Mouse (Mus musculus) stomach, postnatal 0 days (tissue): ENCODE results near the gene Pdia6. TPM values are rescaled to one million over a fixed set of nuclear protein-coding genes. Genes with fewer than 3 reads are reported as not detected.

Experiments
- ATAC-seq: fragments of 200-750 bp; cut with Nextera tagmentation; 2 replicates; pipeline ENCODE4 v1.8.0; 2017; ENCODE audit not compliant: low FRiP score, low TSS enrichment
- DNase-seq: peaks from one replicate; pipeline ENCODE4 v3.0.0-alpha.2; 2016; ENCODE audit warnings: low spot score
- H3K27ac ChIP-seq: fragments of 300-500 bp; sonication (generic); replicated peaks from 2 replicates; pipeline ENCODE4 v1.5.1; 2014; ENCODE audit warnings: mild to moderate bottlenecking, control low read depth
- H3K27me3 ChIP-seq: fragments of 300-500 bp; sonication (generic); 2 replicates; pipeline ENCODE4 v1.6.1; 2014; ENCODE audit warnings: low read length; ENCODE audit not compliant: control insufficient read depth, insufficient read depth
- H3K36me3 ChIP-seq: fragments of 300-500 bp; sonication (generic); 2 replicates; pipeline ENCODE4 v1.6.1; 2014; ENCODE audit warnings: low read length, mixed read lengths; ENCODE audit not compliant: control insufficient read depth, insufficient read depth
- H3K4me1 ChIP-seq: fragments of 300-500 bp; sonication (generic); replicated peaks from 2 replicates; pipeline ENCODE4 v1.6.1; 2014; ENCODE audit warnings: antibody characterized with exemption; ENCODE audit not compliant: control insufficient read depth, insufficient read depth
- H3K4me2 ChIP-seq: fragments of 300-500 bp; sonication (generic); replicated peaks from 2 replicates; pipeline ENCODE4 v1.6.1; 2014; ENCODE audit warnings: low read depth, mild to moderate bottlenecking, control low read depth, moderate library complexity
- H3K4me3 ChIP-seq: fragments of 300-500 bp; sonication (generic); 2 replicates; pipeline ENCODE4 v1.5.1; 2014; ENCODE audit warnings: low read depth, low read length, control low read depth
- H3K9ac ChIP-seq: fragments of 300-500 bp; sonication (generic); 2 replicates; pipeline ENCODE4 v1.6.1; 2014; ENCODE audit warnings: mild to moderate bottlenecking, low read length, control low read depth, mixed read lengths
- H3K9me3 ChIP-seq: fragments of 300-500 bp; sonication (generic); 2 replicates; pipeline ENCODE4 v1.6.1; 2016; ENCODE audit warnings: low read length; ENCODE audit not compliant: control insufficient read depth
- CTCF ChIP-seq: IDR thresholded peaks from 2 replicates; pipeline ENCODE4 v1.5.1; 2016; ENCODE audit warnings: antibody characterized with exemption, low read depth, mild to moderate bottlenecking, moderate library complexity
- EP300 ChIP-seq: optimal IDR thresholded peaks from 2 replicates; pipeline ENCODE3; 2016; ENCODE audit warnings: antibody characterized with exemption
- WGBS: fragments of 180-500 bp; shearing (Covaris S2); extraction: QIAGEN DNeasy Blood & Tissue Kit; methylation state at CpG from one replicate; pipeline ENCODE4 v1.1.7; 2014; 5-methylcytosine and 5-hydroxymethylcytosine counted together
- polyA plus RNA-seq: library from polyadenylated mRNA; unstranded; fragments of >200 nt; fragmentation: Nextera tagmentation; extraction: Ambion mirVana; gene quantifications from 2 replicates; pipeline ENCODE4 v1.2.1, GENCODE M21; 2015

Gene Pdia6
- polyA plus RNA-seq, 1 experiment from 2014 or later = 375 TPM

DNA sequence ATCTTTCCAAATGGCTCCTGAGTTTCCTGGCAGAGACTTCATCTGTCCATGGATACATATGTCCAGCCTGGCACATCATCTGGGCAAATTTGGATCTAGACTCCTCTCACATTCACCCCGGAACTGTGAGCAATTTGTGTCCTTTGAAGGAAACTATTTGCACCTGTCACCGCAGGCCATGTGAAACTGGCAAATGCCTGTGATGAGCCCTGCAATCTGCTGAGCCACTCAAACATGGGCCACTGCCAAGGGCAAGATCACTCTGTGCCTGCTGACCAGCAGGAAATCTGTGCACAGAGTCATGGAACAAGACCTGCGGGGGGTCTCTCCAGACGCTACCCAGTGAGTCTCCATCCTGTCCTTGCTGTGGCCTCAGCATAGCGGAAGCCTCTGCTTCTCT, 41.3 kb upstream of the Pdia6 start:
- Histone ChIP-seq H3K27me3 (no peaks in the 10 kb centered on the region), H3K27ac (no peak overlapping the region), H3K4me2 (no peak overlapping the region), H3K4me1 (no peaks in the 10 kb centered on the region), H3K4me3 (no peak overlapping the region), H3K9me3 (no peaks in the 10 kb centered on the region), H3K9ac (no peak overlapping the region), H3K36me3 (no peaks in the 10 kb centered on the region)
- ATAC-seq (no peak), DNase-seq (no peak)
- TF ChIP-seq EP300 (no peak), CTCF (no peak)
- WGBS = 82% methylated on average over 5 of the region's 5 CpGs

DNA sequence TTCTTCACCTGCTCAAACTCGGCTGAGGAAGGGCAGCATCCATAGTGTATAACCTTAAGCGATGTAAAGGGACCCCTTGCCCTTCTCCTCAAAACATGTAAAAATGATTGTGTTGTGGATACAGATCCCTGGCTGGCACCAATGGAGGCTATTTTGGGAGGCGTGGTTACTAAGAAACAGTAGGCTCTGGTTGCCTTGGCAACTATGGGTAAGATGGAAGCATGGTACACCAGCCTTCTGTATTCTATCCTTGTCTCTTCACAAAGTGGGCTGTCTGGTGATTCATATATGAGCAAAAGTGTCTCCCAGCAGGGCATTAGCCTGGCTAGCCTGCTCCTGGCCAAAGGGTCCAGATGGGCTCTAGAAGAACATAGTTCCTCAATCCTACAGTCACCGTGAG, 38.4 kb upstream of the Pdia6 start:
- WGBS = 85% methylated on average over 4 of the region's 4 CpGs
- H3K27ac ChIP-seq = no peak overlapping the region
- TF ChIP-seq CTCF = no peak
- TF ChIP-seq EP300 = no peak
- ATAC-seq (no peak), DNase-seq (no peak)
- H3K9me3 ChIP-seq = no peaks in the 10 kb centered on the region
- no peak overlapping the region for H3K4me3 ChIP-seq
- H3K4me2 ChIP-seq = no peak overlapping the region
- no peaks in the 10 kb centered on the region for H3K27me3 ChIP-seq
- H3K4me1 ChIP-seq = no peaks in the 10 kb centered on the region
- H3K36me3 ChIP-seq = no peaks in the 10 kb centered on the region
- no peak overlapping the region for H3K9ac ChIP-seq

DNA sequence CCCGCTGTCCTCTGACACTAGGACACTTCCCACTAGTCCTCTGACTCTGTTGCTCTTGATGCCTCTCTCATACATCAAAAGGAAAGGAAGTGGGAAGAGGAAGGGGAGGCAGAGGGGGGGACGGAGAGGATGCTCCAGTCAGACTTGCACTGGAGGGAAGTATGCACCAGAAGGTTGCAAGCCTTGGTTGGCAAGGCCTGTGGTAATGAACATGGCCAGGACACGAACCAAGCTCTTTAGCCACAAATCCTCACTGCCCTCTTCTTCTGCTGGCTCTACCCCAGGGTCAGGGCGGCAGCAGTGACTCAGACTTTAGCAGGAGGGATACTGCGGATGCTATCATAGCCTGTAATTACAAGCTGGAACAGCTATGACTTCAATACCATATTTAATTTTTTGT, 35.8 kb upstream of the Pdia6 start:
- WGBS = 71% methylated on average over 5 of the region's 5 CpGs
- Histone ChIP-seq H3K9me3 (no peaks in the 10 kb centered on the region), H3K4me2 (no peak overlapping the region), H3K9ac (no peak overlapping the region), H3K4me1 (no peaks in the 10 kb centered on the region), H3K36me3 (no peaks in the 10 kb centered on the region), H3K27me3 (no peaks in the 10 kb centered on the region), H3K27ac (no peak overlapping the region), H3K4me3 (no peak overlapping the region)
- ATAC-seq = no peak
- DNase-seq = no peak
- no peak for TF ChIP-seq CTCF
- no peak for TF ChIP-seq EP300

DNA sequence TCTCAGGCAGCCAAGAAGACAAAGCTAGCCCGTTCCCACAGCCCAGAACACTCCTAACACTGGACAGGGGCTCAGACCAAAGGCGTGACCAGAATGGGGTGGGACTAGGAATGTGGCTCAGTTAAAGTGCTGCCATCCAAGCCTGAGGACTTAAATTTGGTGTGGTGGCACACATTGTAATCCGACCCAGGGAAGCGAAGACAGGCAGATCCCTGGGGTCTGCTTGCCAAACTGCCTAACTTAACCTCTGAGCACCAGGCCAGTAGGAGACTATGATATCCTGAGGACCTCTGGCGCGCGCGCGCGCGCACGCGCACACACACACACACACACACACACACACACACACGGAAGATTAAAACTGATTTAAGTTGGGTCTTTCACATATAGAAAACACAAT, 34.8 kb upstream of the Pdia6 start:
- 85% methylated on average over 14 of the region's 14 CpGs for WGBS
- no peak for DNase-seq
- no peak for TF ChIP-seq EP300
- no peak for TF ChIP-seq CTCF
- no peaks in the 10 kb centered on the region for H3K36me3 ChIP-seq
- H3K4me3 ChIP-seq = no peak overlapping the region
- no peaks in the 10 kb centered on the region for H3K27me3 ChIP-seq
- H3K9me3 ChIP-seq = no peaks in the 10 kb centered on the region
- H3K4me2 ChIP-seq = no peak overlapping the region
- H3K9ac ChIP-seq = no peak overlapping the region
- no peaks in the 10 kb centered on the region for H3K4me1 ChIP-seq
- ATAC-seq = no peak
- no peak overlapping the region for H3K27ac ChIP-seq

DNA sequence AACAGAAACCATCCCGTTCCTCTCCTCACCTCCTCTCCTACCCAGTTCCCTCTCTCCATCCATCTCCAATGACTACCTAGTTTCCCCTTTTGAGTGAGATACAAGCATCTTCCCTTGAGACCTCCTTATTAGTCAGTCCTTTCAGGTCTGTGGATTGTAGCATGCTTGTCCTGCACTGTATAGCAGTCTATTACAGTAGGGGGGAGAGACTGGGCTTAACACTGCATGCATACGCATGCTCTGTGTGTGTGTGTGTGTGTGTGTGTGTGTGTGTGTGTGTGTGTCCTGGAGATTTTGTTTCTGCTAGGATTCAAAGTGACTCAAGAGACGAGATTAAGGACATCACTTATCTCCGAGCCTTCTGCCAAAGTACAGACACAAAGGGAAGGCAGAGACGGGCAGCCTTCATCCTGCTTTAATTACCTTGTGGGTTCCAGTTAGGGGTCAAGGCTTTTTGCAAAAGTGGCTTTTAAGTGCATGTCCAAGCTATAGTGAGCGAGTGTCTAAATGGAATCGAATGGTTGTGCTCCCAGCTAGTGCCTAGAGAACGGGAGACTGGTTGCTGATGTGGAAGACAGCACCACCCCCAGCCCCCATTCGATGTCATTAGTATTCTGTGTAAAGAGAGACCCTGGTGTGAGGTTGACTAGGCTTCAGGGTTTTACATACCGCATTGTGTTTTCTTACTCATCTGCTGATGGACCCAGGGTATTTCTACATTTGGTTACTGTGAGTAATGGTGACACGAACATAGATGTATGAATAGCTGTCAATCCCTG, 30.6 kb upstream of the Pdia6 start:
- ATAC-seq (no peak), DNase-seq (no peak)
- Histone ChIP-seq H3K27ac (no peak overlapping the region), H3K4me3 (no peak overlapping the region), H3K4me1 (no peaks in the 10 kb centered on the region), H3K36me3 (no peaks in the 10 kb centered on the region), H3K27me3 (no peaks in the 10 kb centered on the region), H3K4me2 (no peak overlapping the region), H3K9me3 (no peaks in the 10 kb centered on the region), H3K9ac (no peak overlapping the region)
- TF ChIP-seq CTCF (no peak), EP300 (no peak)
- WGBS = 44% methylated on average over 11 of the region's 11 CpGs

DNA sequence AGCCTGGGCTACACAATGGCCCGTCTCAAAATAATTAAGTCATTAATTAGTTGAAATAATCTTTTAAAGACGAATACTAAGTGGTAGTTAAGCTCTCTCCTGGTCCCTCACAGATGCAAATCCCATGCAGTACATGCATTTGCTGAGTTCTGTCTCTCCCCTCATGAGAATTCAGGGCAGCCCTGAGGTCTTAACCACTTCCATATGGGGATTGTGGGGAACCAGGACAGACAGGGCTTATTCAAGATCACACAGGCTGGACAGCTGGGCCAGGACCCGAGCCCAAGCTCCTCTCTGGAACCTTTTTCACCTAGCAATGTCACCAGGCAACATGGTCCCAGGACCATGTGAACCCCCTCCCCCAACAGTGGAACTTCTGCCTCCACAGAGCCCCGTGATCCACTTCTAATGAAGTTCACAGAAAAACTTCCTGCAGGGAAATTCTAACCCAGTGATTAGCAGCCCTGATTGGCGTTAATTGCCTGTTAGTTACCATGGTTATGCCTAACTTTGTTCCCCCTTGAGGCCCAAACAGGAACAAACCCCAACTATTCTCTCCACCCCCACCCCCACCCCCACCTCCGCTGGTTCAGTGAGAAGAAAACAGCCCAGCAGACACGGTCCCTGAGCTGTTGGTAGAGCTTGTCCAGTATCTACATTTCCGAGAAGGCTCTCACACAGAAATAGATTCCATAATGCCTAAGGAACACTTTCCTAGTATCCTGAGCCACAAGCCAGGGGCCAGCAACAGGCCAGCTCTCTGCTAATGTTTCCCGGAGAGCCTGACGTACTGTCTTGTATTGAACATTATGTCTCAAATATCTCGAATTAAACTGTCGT, 27.5 kb upstream of the Pdia6 start:
- H3K27me3 ChIP-seq = no peaks in the 10 kb centered on the region
- WGBS = 60% methylated on average over 12 of the region's 12 CpGs
- no peak overlapping the region for H3K4me2 ChIP-seq
- ATAC-seq (no peak), DNase-seq (no peak)
- H3K36me3 ChIP-seq = no peaks in the 10 kb centered on the region
- no peaks in the 10 kb centered on the region for H3K4me1 ChIP-seq
- H3K9ac ChIP-seq = no peak overlapping the region
- TF ChIP-seq EP300 (no peak), CTCF (no peak)
- no peak overlapping the region for H3K27ac ChIP-seq
- no peak overlapping the region for H3K4me3 ChIP-seq
- H3K9me3 ChIP-seq = no peaks in the 10 kb centered on the region
